Mouse (Mus musculus) liver, postnatal 0 days (tissue): ENCODE measurements at regions not wholly inside any gene's neighbourhood (a gene's known extent, or its start where the extent isn't known, plus 50 kb on each side); places are given as distances from the start of the nearest gene placed in this dataset.

Source experiments
- ATAC-seq: fragments of 200-750 bp; cut with Nextera tagmentation; 2 replicates; pipeline ENCODE4 v1.8.0; 2017; ENCODE audit warnings: mild to moderate bottlenecking, moderate library complexity
- DNase-seq: peaks from one replicate; pipeline ENCODE4 v3.0.0-alpha.2; 2016
- H3K27ac ChIP-seq: fragments of 300-500 bp; sonication (generic); 2 replicates; pipeline ENCODE4 v1.5.1; 2014; ENCODE audit warnings: antibody characterized with exemption, moderate library complexity, mild to moderate bottlenecking, low read depth
- H3K27me3 ChIP-seq: fragments of 300-500 bp; sonication (generic); 2 replicates; pipeline ENCODE4 v1.6.1; 2014; ENCODE audit warnings: low read length, control low read depth, mixed read lengths; ENCODE audit not compliant: insufficient read depth
- H3K36me3 ChIP-seq: fragments of 300-500 bp; sonication (generic); replicated peaks from 2 replicates; pipeline ENCODE4 v1.6.1; 2014; ENCODE audit warnings: mild to moderate bottlenecking, control low read depth, low read length, moderate library complexity, mixed read lengths; ENCODE audit not compliant: insufficient read depth
- H3K4me1 ChIP-seq: fragments of 300-500 bp; sonication (generic); 2 replicates; pipeline ENCODE4 v1.6.1; 2014; ENCODE audit warnings: antibody characterized with exemption, mild to moderate bottlenecking, control low read depth; ENCODE audit not compliant: insufficient read depth
- H3K4me2 ChIP-seq: fragments of 300-500 bp; sonication (generic); 2 replicates; pipeline ENCODE4 v1.6.1; 2014; ENCODE audit warnings: low read depth, mild to moderate bottlenecking, low read length, moderate library complexity, mixed read lengths
- H3K4me3 ChIP-seq: fragments of 300-500 bp; sonication (generic); 2 replicates; pipeline ENCODE4 v1.5.1; 2014; ENCODE audit warnings: low read depth, low read length
- H3K9ac ChIP-seq: fragments of 300-500 bp; sonication (generic); replicated peaks from 2 replicates; pipeline ENCODE4 v1.6.1; 2014; ENCODE audit warnings: mild to moderate bottlenecking, moderate library complexity
- H3K9me3 ChIP-seq: fragments of 300-500 bp; sonication (generic); 2 replicates; pipeline ENCODE4 v1.6.1; 2016; ENCODE audit warnings: mild to moderate bottlenecking, control low read depth, low read length, mixed read lengths
- CTCF ChIP-seq: sonication (generic); IDR thresholded peaks from 2 replicates; pipeline ENCODE4 v1.5.1; 2016; ENCODE audit warnings: antibody characterized with exemption, low read depth
- EP300 ChIP-seq: IDR thresholded peaks from 2 replicates; pipeline ENCODE4 v1.6.1; 2016; ENCODE audit warnings: antibody characterized with exemption, low read depth, mild to moderate bottlenecking
- WGBS: fragments of 180-500 bp; shearing (Covaris S2); extraction: QIAGEN DNeasy Blood & Tissue Kit; methylation state at CpG from one replicate; pipeline ENCODE4 v1.1.7; 2014; ENCODE audit not compliant: insufficient replicate concordance; 5-methylcytosine and 5-hydroxymethylcytosine counted together

DNA sequence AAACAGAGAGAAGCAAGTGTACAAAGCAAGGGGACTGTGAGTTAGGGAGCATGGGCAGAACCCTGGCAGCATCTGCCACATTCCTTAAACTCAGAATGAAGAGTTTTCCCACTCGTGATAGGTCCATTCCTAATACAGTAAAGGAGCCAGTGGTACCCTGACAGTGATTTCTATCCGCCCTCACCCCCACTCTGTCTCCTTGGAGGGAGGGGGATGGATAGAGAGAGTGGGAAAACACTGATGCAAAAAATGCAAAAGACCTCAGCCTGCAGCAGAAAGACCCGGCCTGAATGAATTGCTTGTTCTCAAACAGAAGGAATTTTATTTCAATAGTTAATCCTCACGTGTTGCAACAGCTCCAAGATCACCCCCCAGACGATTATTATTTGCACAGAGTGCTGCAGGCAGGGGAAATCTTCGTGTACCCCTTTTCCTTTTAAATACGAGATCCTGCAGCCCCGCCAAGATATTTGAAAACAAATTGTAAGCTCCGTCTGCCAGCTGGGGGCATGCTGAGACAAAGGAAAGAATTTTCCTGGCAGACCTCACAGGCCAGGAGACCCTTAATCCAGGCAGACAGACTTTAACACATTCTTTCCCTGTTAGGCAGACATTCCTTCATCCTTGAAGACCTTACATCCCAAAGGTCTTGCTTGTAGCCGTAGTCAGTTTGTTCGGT is 68.4 kb upstream of the Kiz start:
- Histone ChIP-seq H3K4me1 (no peaks in the 10 kb centered on the region), H3K9me3 (no peaks in the 10 kb centered on the region), H3K36me3 (no peaks in the 10 kb centered on the region), H3K27ac (no peak overlapping the region), H3K27me3 (no peaks in the 10 kb centered on the region), H3K9ac (no peak overlapping the region), H3K4me2 (no peak overlapping the region), H3K4me3 (no peak overlapping the region)
- DNase-seq (no peak), ATAC-seq (no peak)
- 27% methylated on average over 11 of the region's 11 CpGs for WGBS
- TF ChIP-seq EP300 (no peak), CTCF (no peak)

DNA sequence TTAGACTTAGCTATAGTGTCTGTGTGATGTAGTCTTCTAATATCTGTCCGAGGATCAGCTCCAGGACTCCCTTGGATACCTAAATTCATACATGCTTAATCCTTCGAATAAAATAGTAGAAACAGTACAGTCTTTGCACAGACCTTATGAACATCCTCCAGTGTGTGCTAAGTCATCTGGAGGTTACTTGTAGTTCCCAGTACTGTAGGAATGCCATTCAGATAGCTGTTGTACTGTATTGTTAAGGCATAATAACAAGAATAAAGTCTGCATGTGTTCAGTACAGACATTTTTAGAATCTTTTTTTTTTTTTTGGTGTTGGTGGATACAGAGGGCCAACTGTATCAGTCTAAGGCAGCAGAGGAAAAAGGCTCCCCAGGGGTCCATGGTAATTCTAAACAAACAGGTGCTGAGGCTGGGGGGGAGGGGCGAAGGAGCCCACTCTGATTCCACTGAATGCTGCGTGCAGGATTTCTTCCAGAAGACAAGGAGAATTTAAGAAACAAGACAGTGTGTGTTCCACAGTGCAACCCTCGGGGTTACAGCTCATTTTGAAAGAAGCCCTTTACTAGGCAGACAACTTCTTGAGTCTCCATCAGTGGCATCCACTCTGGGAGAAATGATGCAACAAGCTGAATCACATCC is 67.7 kb upstream of the Kiz start:
- ATAC-seq (no peak), DNase-seq (no peak)
- Histone ChIP-seq H3K36me3 (no peaks in the 10 kb centered on the region), H3K4me2 (no peak overlapping the region), H3K27me3 (no peaks in the 10 kb centered on the region), H3K4me1 (no peaks in the 10 kb centered on the region), H3K27ac (no peak overlapping the region), H3K9ac (no peak overlapping the region), H3K4me3 (no peak overlapping the region), H3K9me3 (no peaks in the 10 kb centered on the region)
- TF ChIP-seq EP300 = no peak
- TF ChIP-seq CTCF = no peak
- WGBS = 68% methylated on average over 5 of the region's 5 CpGs

DNA sequence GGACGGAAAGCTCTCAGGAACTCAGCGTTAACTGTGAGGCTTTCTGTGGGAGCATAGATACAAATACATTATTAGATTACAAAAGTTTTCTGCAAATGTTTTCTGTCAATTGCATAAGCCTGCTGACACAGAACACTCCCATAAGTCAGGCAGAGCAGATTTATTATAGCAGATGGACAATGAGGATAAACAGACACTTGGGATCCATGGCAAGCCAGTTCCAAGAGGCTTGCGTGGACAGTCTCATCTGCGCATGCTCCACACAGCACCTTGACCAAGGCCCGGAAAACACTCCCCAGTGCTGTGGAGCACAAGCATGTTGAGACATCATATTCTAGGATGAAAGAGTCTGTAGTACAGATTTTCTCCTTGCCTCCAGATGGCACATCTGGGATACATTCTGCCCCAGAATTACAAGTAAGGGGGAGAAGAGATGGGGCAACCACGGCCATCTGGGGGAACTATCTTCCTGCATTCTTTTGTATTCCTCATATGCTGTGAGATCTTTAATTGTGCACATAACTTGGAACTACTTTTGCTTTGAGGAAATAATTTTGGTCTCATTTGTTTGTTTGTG is 62.7 kb upstream of the Kiz start:
- no peaks in the 10 kb centered on the region for H3K4me1 ChIP-seq
- H3K36me3 ChIP-seq = no peaks in the 10 kb centered on the region
- H3K27ac ChIP-seq = no peak overlapping the region
- no peak for DNase-seq
- H3K9ac ChIP-seq = no peak overlapping the region
- H3K9me3 ChIP-seq = no peaks in the 10 kb centered on the region
- WGBS = 86% methylated on average over 6 of the region's 6 CpGs
- TF ChIP-seq CTCF (no peak), EP300 (no peak)
- H3K27me3 ChIP-seq = no peaks in the 10 kb centered on the region
- no peak for ATAC-seq
- H3K4me2 ChIP-seq = no peak overlapping the region
- no peak overlapping the region for H3K4me3 ChIP-seq

DNA sequence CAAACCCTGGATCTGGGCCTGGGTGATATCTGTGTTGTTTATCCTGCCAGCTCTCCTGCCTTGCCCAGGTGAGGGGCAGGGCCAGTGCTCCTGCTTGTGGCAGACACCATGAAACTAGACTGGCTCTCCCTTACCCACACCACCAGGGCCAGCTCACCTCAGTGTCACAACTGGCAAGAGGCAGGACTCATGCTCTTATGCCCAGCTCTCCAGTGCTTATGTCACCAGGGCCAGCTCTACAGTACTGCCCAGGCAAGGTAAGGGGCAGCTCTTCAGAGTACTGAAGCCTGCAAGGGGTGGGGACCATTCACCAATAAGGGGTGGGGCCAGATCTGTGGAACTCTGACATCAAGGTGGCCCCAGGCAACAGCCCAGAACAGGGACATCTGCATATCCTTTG is 52.7 kb upstream of the Kiz start:
- Histone ChIP-seq H3K36me3 (no peaks in the 10 kb centered on the region), H3K27me3 (no peaks in the 10 kb centered on the region), H3K4me1 (no peaks in the 10 kb centered on the region), H3K27ac (no peak overlapping the region), H3K4me2 (no peak overlapping the region), H3K9ac (no peak overlapping the region), H3K9me3 (no peaks in the 10 kb centered on the region), H3K4me3 (no peak overlapping the region)
- TF ChIP-seq CTCF (no peak), EP300 (no peak)
- no peak for DNase-seq
- ATAC-seq = no peak
